Mouse (Mus musculus): ENCODE measurements at regions not wholly inside any gene's neighbourhood (a gene's known extent, or its start where the extent isn't known, plus 50 kb on each side); places are given as distances from the start of the nearest gene placed in this dataset.

- DNase-seq (ENCODE audit: low read depth) = no peak
Measured at GRCm38 (mm10) chr2:179354866-179355265, 87.4 kb upstream of the Cdh4 start.

- DNase-seq (ENCODE audit: low read depth) = no peak
Measured at GRCm38 (mm10) chr2:179370882-179371546, 71.2 kb upstream of the Cdh4 start.

GRCm38 (mm10) chr2:179371553-179371952 lies 70.7 kb upstream of the Cdh4 start:
- DNase-seq (ENCODE audit: low read depth) = no peak

- no peak for DNase-seq (ENCODE audit: low read depth)
Measured at GRCm38 (mm10) chr2:179379691-179380443, 62.4 kb upstream of the Cdh4 start.

- DNase-seq (ENCODE audit: low read depth) = no peak
Measured at GRCm38 (mm10) chr2:179380444-179380705, 61.9 kb upstream of the Cdh4 start.

GRCm38 (mm10) chr2:179381916-179382315 lies 60.3 kb upstream of the Cdh4 start:
- no peak for DNase-seq (ENCODE audit: low read depth)

GRCm38 (mm10) chr2:179382594-179382993 lies 59.6 kb upstream of the Cdh4 start:
- no peak for DNase-seq (ENCODE audit: low read depth)

GRCm38 (mm10) chr2:179386871-179387270 lies 55.4 kb upstream of the Cdh4 start:
- DNase-seq (ENCODE audit: low read depth) = no peak

GRCm38 (mm10) chr2:179390486-179390885 lies 51.7 kb upstream of the Cdh4 start:
- DNase-seq (ENCODE audit: low read depth) = no peak

- no peak for DNase-seq (ENCODE audit: low read depth)
Measured at GRCm38 (mm10) chr2:179390924-179391461, 51.2 kb upstream of the Cdh4 start.

All from c-Kit-positive CD71-negative TER-119-negative erythroid progenitor cells, embryonic 14.5 days (primary cell).